Mouse (Mus musculus): ENCODE data around the gene Chst11.

- TF ChIP-seq EP300 (IDR thresholded peaks at IDR 0.05; ENCODE audit: low read depth) = no peak
- TF ChIP-seq CTCF (IDR thresholded peaks at IDR 0.05; ENCODE audit: low read depth) = no peak
Measured at GRCm38 (mm10) chr10:83022616-83023015, 37.3 kb downstream of the Chst11 start.
